Mouse (Mus musculus) ovary, adult 18-20 months (tissue): ENCODE measurements around the gene Procr.

Source experiments
- DNase-seq: peaks from one replicate; pipeline ENCODE4 v3.0.0; 2022; ENCODE audit warnings: low spot score, mixed read lengths

Gene Procr

DNA sequence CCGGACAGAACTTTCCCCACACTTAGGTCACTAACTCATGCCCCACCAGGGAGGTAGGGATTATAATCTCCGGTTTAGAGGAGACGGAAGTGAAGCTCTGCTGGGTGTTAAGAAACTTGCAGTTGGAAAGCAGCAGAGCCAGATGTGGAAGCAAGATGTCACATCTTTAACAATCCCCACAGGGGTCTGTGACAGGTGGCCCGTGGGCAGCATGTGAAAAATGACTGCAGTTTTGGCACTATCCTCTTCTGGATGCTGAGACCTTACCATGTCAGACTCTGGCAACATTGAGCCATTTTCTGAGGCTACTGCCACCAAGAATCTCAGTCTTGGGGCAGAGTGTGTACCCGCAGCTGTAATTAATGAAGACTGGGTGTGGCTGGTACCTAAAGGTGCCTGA, 53.1 kb downstream of the Procr start:
- DNase-seq, result no peak
